8 mouse cellular contexts compared by ENCODE assay signal in genomic region chr10:116330961-116331510, GRCm38 (mm10). TPM values are rescaled to one million over a fixed set of nuclear protein-coding genes. Genes with fewer than 3 reads are reported as not detected.
DNase-seq lines count a peak whose midpoint lies in the region; ATAC-seq lines count a peak whose summit lies in the region.

No protein-coding gene starts in this region.

- H3K36me3 ChIP-seq in lung, embryonic 16.5 days (ENCODE audit: control insufficient read depth, insufficient read depth, low read length): no peaks in the 10 kb centered on the region
- no peaks in the 10 kb centered on the region for H3K36me3 ChIP-seq in embryonic facial prominence, embryonic 14.5 days (ENCODE audit: control insufficient read depth, insufficient read depth, low read length)
- no peaks in the 10 kb centered on the region for H3K36me3 ChIP-seq in limb, embryonic 13.5 days
- H3K36me3 ChIP-seq in stomach, embryonic 14.5 days (ENCODE audit: control insufficient read depth, insufficient read depth, low read length): no peaks in the 10 kb centered on the region

- H3K9ac ChIP-seq in lung, embryonic 16.5 days (ENCODE audit: low read length): no peak overlapping the region
- peak overlapping the region; percentile 40; the same call in 1 of the 2 replicates for H3K9ac ChIP-seq in embryonic facial prominence, embryonic 14.5 days (ENCODE audit: low read depth, low read length)
- peak overlapping the region; percentile 45; the same call in 1 of the 2 replicates for H3K9ac ChIP-seq in limb, embryonic 13.5 days
- H3K9ac ChIP-seq in stomach, embryonic 14.5 days (replicated peaks; ENCODE audit: low read depth, low read length): no peak overlapping the region

- H3K27ac ChIP-seq in lung, embryonic 16.5 days (ENCODE audit: low read length): no peak overlapping the region
- no peak overlapping the region for H3K27ac ChIP-seq in embryonic facial prominence, embryonic 14.5 days (replicated peaks; ENCODE audit: low read depth, low read length)
- H3K27ac ChIP-seq in limb, embryonic 13.5 days: no peak overlapping the region
- H3K27ac ChIP-seq in stomach, embryonic 14.5 days (ENCODE audit: low read length): no peak overlapping the region

- WGBS in lung, embryonic 16.5 days: 20% methylated on average over 23 of the region's 23 CpGs
- WGBS in embryonic facial prominence, embryonic 14.5 days: 10% methylated on average over 23 of the region's 23 CpGs
- WGBS in limb, embryonic 13.5 days: 18% methylated on average over 23 of the region's 23 CpGs
- WGBS in stomach, embryonic 14.5 days: 24% methylated on average over 23 of the region's 23 CpGs

- no peaks in the 10 kb centered on the region for H3K4me1 ChIP-seq in lung, embryonic 16.5 days (replicated peaks; ENCODE audit: control insufficient read depth, insufficient read depth, low read length)
- H3K4me1 ChIP-seq in embryonic facial prominence, embryonic 14.5 days (ENCODE audit: control insufficient read depth, insufficient read depth, low read length): peaks cover 7% of the 10 kb centered on the region; the same call in 1 of the 2 replicates
- peaks cover 19% of the 10 kb centered on the region for H3K4me1 ChIP-seq in limb, embryonic 13.5 days
- no peaks in the 10 kb centered on the region; the same call in 1 of the 2 replicates for H3K4me1 ChIP-seq in stomach, embryonic 14.5 days (ENCODE audit: control insufficient read depth, insufficient read depth, low read length)

- H3K4me3 ChIP-seq in lung, embryonic 16.5 days (ENCODE audit: low read length): peak overlapping the region; percentile 22
- peak overlapping the region; percentile 33 for H3K4me3 ChIP-seq in embryonic facial prominence, embryonic 14.5 days (ENCODE audit: low read depth, low read length)
- peak overlapping the region; percentile 31 for H3K4me3 ChIP-seq in limb, embryonic 13.5 days
- peak overlapping the region; percentile 20; the same call in 1 of the 2 replicates for H3K4me3 ChIP-seq in stomach, embryonic 14.5 days (ENCODE audit: low read depth, low read length)

- no peaks in the 10 kb centered on the region for H3K9me3 ChIP-seq in lung, embryonic 16.5 days (ENCODE audit: control insufficient read depth, low read length)
- H3K9me3 ChIP-seq in embryonic facial prominence, embryonic 14.5 days (ENCODE audit: control insufficient read depth, low read length): no peaks in the 10 kb centered on the region
- no peaks in the 10 kb centered on the region; the same call in 1 of the 2 replicates for H3K9me3 ChIP-seq in limb, embryonic 13.5 days
- H3K9me3 ChIP-seq in stomach, embryonic 14.5 days (ENCODE audit: control insufficient read depth, low read depth, low read length): no peaks in the 10 kb centered on the region

- no peak for DNase-seq in lung, adult 18-20 months
- peak; percentile 20 for DNase-seq in embryonic facial prominence, embryonic 14.5 days (ENCODE audit: low spot score)
- DNase-seq in thymus, postnatal 36 days: no peak
- no peak for DNase-seq in frontal cortex, postnatal 36 days (ENCODE audit: low spot score in 2 of 2)
- DNase-seq in frontal cortex, adult 2 months (ENCODE audit: extremely low spot score in 1 of 2, low spot score in 1 of 2): no peak

- ATAC-seq in lung, embryonic 16.5 days (ENCODE audit: low read depth): no peak
- no peak for ATAC-seq in embryonic facial prominence, embryonic 14.5 days (ENCODE audit: low read depth)
- no peak for ATAC-seq in limb, embryonic 13.5 days (ENCODE audit: low FRiP score, low read depth)
- no peak for ATAC-seq in stomach, embryonic 14.5 days (ENCODE audit: insufficient number of reproducible peaks, insufficient read depth, low FRiP score, low read depth)

- H3K4me2 ChIP-seq in lung, embryonic 16.5 days (ENCODE audit: low read depth, low read length): peak overlapping the region; percentile 47
- H3K4me2 ChIP-seq in embryonic facial prominence, embryonic 14.5 days (ENCODE audit: low read depth, low read length): peak overlapping the region; percentile 68
- H3K4me2 ChIP-seq in limb, embryonic 13.5 days (replicated peaks): peak overlapping the region; percentile 60
- peak overlapping the region; percentile 29 for H3K4me2 ChIP-seq in stomach, embryonic 14.5 days (replicated peaks; ENCODE audit: low read depth, low read length)

- H3K27me3 ChIP-seq in lung, embryonic 16.5 days (ENCODE audit: control insufficient read depth, insufficient read depth, low read depth, low read length): no peaks in the 10 kb centered on the region
- no peaks in the 10 kb centered on the region; the same call in 1 of the 2 replicates for H3K27me3 ChIP-seq in embryonic facial prominence, embryonic 14.5 days (replicated peaks; ENCODE audit: control insufficient read depth, insufficient read depth, low read length)
- H3K27me3 ChIP-seq in limb, embryonic 13.5 days: no peaks in the 10 kb centered on the region
- H3K27me3 ChIP-seq in stomach, embryonic 14.5 days (ENCODE audit: control insufficient read depth, insufficient read depth, low read length): no peaks in the 10 kb centered on the region

RNA-seq across cellular contexts. Expression of gene Ptprb, which starts 55.7 kb away (rescaled TPM):
- 17.1 and 18.4 TPM in 2 replicates for polyA plus RNA-seq in lung, embryonic 16.5 days (2015; fragmentation: Nextera tagmentation; extraction: Ambion mirVana)
- polyA plus RNA-seq in embryonic facial prominence, embryonic 14.5 days (2014; fragmentation: Nextera tagmentation; extraction: Ambion mirVana): 3.8 and 4.1 TPM in 2 replicates
- polyA plus RNA-seq in limb, embryonic 13.5 days (2015; fragmentation: Nextera tagmentation; extraction: Ambion mirVana): 2.3 and 2.6 TPM in 2 replicates
- 4.8 and 5.9 TPM in 2 replicates for polyA plus RNA-seq in stomach, embryonic 14.5 days (2014; fragmentation: Nextera tagmentation; extraction: Ambion mirVana)
- 9.5 and 10.9 TPM in 2 replicates for polyA plus RNA-seq in frontal cortex, adult 2 months (2012; rRNA removed)

Comparison
In these comparisons a context has a peak if more than half of its experiments do, and no peak if none do; other contexts are left out.
1. H3K9ac ChIP-seq: peak in embryonic facial prominence, embryonic 14.5 days (single experiment) and limb, embryonic 13.5 days (single experiment); none in lung, embryonic 16.5 days (single experiment) and stomach, embryonic 14.5 days (single experiment).
2. Peak in every context shown above with its lines, with median percentiles within 50 percentile points of each other: H3K4me2 ChIP-seq and H3K4me3 ChIP-seq.